Mouse (Mus musculus): ENCODE measurements around the gene Ctf2. TPM values are rescaled to one million over a fixed set of nuclear protein-coding genes. Genes with fewer than 3 reads are reported as not detected.

Gene Ctf2
- total and polyA plus RNA-seq, 2 experiments: not detected

GRCm38 (mm10) chr7:127769651-127770038 lies 37.7 kb upstream of the Ctf2 start, which contains the start of gene Orai3:
TSS of gene Orai3 (plus strand) at chr7:127769815.
- H3K4me1 ChIP-seq (ENCODE audit: control insufficient read depth, insufficient read depth, low read length): peaks cover 12% of the 10 kb centered on the region
- DNase-seq (ENCODE audit: extremely low read depth, low read depth, low spot score): peak; percentile 77

GRCm38 (mm10) chr7:127768997-127769593 lies 37.1 kb upstream of the Ctf2 start:
- peaks cover 12% of the 10 kb centered on the region for H3K4me1 ChIP-seq (ENCODE audit: control insufficient read depth, insufficient read depth, low read length)
- no peak for TF ChIP-seq CTCF (IDR thresholded peaks at IDR 0.05; ENCODE audit: low read depth, low read length)
- no peak for TF ChIP-seq POLR2A (IDR thresholded peaks at IDR 0.05; ENCODE audit: extremely low read depth, insufficient read depth, low read length)
- no peaks in the 10 kb centered on the region for H3K27me3 ChIP-seq (ENCODE audit: control insufficient read depth, insufficient read depth, low read length)
- peak; percentile 98 for DNase-seq (ENCODE audit: extremely low read depth, low read depth, low spot score)
- 1% methylated on average over 16 of the region's 16 CpGs for WGBS
- H3K79me2 ChIP-seq (ENCODE audit: control insufficient read depth, insufficient read depth, low read length): no peaks in the 10 kb centered on the region; the same call in 1 of the 2 replicates
- H3K9ac ChIP-seq (ENCODE audit: low read depth, low read length): peak overlapping the region; percentile 63
- peak overlapping the region; percentile 96 for H3K4me3 ChIP-seq (ENCODE audit: insufficient read depth, low read depth, low read length)
- no peaks in the 10 kb centered on the region for H3K36me3 ChIP-seq (ENCODE audit: control insufficient read depth, insufficient read depth, low read length)
- peak overlapping the region; percentile 84 for H3K27ac ChIP-seq (replicated peaks; ENCODE audit: insufficient read depth, low read depth, low read length)

More at GRCm38 (mm10) chr7:127769651-127770038, 37.7 kb upstream of the Ctf2 start, which contains the start of gene Orai3:
- Histone ChIP-seq H3K9ac (ENCODE audit: low read depth, low read length) (peak within 1 kb of the TSS; percentile 98), H3K4me3 (ENCODE audit: insufficient read depth, low read depth, low read length) (peak within 1 kb of the TSS; percentile 96), H3K36me3 (ENCODE audit: control insufficient read depth, insufficient read depth, low read length) (no peaks in the 10 kb centered on the region), H3K79me2 (ENCODE audit: control insufficient read depth, insufficient read depth, low read length) (no peaks in the 10 kb centered on the region; the same call in 1 of the 2 replicates), H3K27ac (replicated peaks; ENCODE audit: insufficient read depth, low read depth, low read length) (peak within 1 kb of the TSS; percentile 87), H3K27me3 (ENCODE audit: control insufficient read depth, insufficient read depth, low read length) (no peaks in the 10 kb centered on the region)
- TF ChIP-seq CTCF (IDR thresholded peaks at IDR 0.05; ENCODE audit: low read depth, low read length): no peak
- TF ChIP-seq POLR2A (IDR thresholded peaks at IDR 0.05; ENCODE audit: extremely low read depth, insufficient read depth, low read length): peak; percentile 93
- WGBS: 0% methylated on average over 24 of the region's 24 CpGs

GRCm38 (mm10) chr7:127768346-127768996 lies 36.5 kb upstream of the Ctf2 start:
- Histone ChIP-seq H3K4me1 (ENCODE audit: control insufficient read depth, insufficient read depth, low read length) (peaks cover 10% of the 10 kb centered on the region), H3K79me2 (ENCODE audit: control insufficient read depth, insufficient read depth, low read length) (no peaks in the 10 kb centered on the region; the same call in 1 of the 2 replicates), H3K9ac (ENCODE audit: low read depth, low read length) (no peak overlapping the region), H3K27ac (replicated peaks; ENCODE audit: insufficient read depth, low read depth, low read length) (no peak overlapping the region), H3K36me3 (ENCODE audit: control insufficient read depth, insufficient read depth, low read length) (peaks cover 1% of the 10 kb centered on the region; the same call in 1 of the 2 replicates), H3K27me3 (ENCODE audit: control insufficient read depth, insufficient read depth, low read length) (no peaks in the 10 kb centered on the region), H3K4me3 (ENCODE audit: insufficient read depth, low read depth, low read length) (no peak overlapping the region)
- DNase-seq (ENCODE audit: extremely low read depth, low read depth, low spot score): no peak
- WGBS: 66% methylated on average over 13 of the region's 13 CpGs
- TF ChIP-seq POLR2A (IDR thresholded peaks at IDR 0.05; ENCODE audit: extremely low read depth, insufficient read depth, low read length) (no peak), CTCF (IDR thresholded peaks at IDR 0.05; ENCODE audit: low read depth, low read length) (peak; percentile 50)

GRCm38 (mm10) chr7:127767671-127768345 lies 35.8 kb upstream of the Ctf2 start:
- Histone ChIP-seq H3K4me1 (ENCODE audit: control insufficient read depth, insufficient read depth, low read length) (peaks cover 10% of the 10 kb centered on the region), H3K27ac (replicated peaks; ENCODE audit: insufficient read depth, low read depth, low read length) (no peak overlapping the region)

GRCm38 (mm10) chr7:127766851-127767609 lies 35.1 kb upstream of the Ctf2 start:
- peaks cover 10% of the 10 kb centered on the region for H3K4me1 ChIP-seq (ENCODE audit: control insufficient read depth, insufficient read depth, low read length)
- H3K36me3 ChIP-seq (ENCODE audit: control insufficient read depth, insufficient read depth, low read length): peaks cover 5% of the 10 kb centered on the region; the same call in 1 of the 2 replicates
- TF ChIP-seq CTCF (IDR thresholded peaks at IDR 0.05; ENCODE audit: low read depth, low read length): no peak
- TF ChIP-seq POLR2A (IDR thresholded peaks at IDR 0.05; ENCODE audit: extremely low read depth, insufficient read depth, low read length): no peak
- WGBS: 83% methylated on average over 17 of the region's 17 CpGs
- no peak for DNase-seq (ENCODE audit: extremely low read depth, low read depth, low spot score)
- no peaks in the 10 kb centered on the region for H3K27me3 ChIP-seq (ENCODE audit: control insufficient read depth, insufficient read depth, low read length)
- H3K4me3 ChIP-seq (ENCODE audit: insufficient read depth, low read depth, low read length): no peak overlapping the region
- H3K9ac ChIP-seq (ENCODE audit: low read depth, low read length): no peak overlapping the region
- no peak overlapping the region for H3K27ac ChIP-seq (replicated peaks; ENCODE audit: insufficient read depth, low read depth, low read length)
- H3K79me2 ChIP-seq (ENCODE audit: control insufficient read depth, insufficient read depth, low read length): no peaks in the 10 kb centered on the region; the same call in 1 of the 2 replicates

More at GRCm38 (mm10) chr7:127767671-127768345, 35.8 kb upstream of the Ctf2 start:
- no peaks in the 10 kb centered on the region; the same call in 1 of the 2 replicates for H3K79me2 ChIP-seq (ENCODE audit: control insufficient read depth, insufficient read depth, low read length)
- no peaks in the 10 kb centered on the region for H3K27me3 ChIP-seq (ENCODE audit: control insufficient read depth, insufficient read depth, low read length)
- H3K9ac ChIP-seq (ENCODE audit: low read depth, low read length): no peak overlapping the region
- H3K36me3 ChIP-seq (ENCODE audit: control insufficient read depth, insufficient read depth, low read length): peaks cover 5% of the 10 kb centered on the region; the same call in 1 of the 2 replicates
- no peak overlapping the region for H3K4me3 ChIP-seq (ENCODE audit: insufficient read depth, low read depth, low read length)
- no peak for DNase-seq (ENCODE audit: extremely low read depth, low read depth, low spot score)
- 96% methylated on average over 19 of the region's 19 CpGs for whole genome bisulfite sequencing
- no peak for TF ChIP-seq CTCF (IDR thresholded peaks at IDR 0.05; ENCODE audit: low read depth, low read length)
- no peak for TF ChIP-seq POLR2A (IDR thresholded peaks at IDR 0.05; ENCODE audit: extremely low read depth, insufficient read depth, low read length)
